Mouse (Mus musculus) macrophage (primary cell): ENCODE results near the gene Pigm. TPM values are rescaled to one million over a fixed set of nuclear protein-coding genes. Genes with fewer than 3 reads are reported as not detected.
A peak's percentile ranks its signal among the peaks of the same experiment; 100 is the strongest.

Experiments
- H3K27ac ChIP-seq: fragments of 350-480 bp; formaldehyde crosslinking; 2 replicates; pipeline ENCODE4 v1.9.0; 2021
- H3K36me3 ChIP-seq: fragments of 350-480 bp; formaldehyde crosslinking; 2 replicates; pipeline ENCODE4 v1.9.0; 2021; ENCODE audit errors: inconsistent target
- H3K4me3 ChIP-seq: fragments of 350-480 bp; formaldehyde crosslinking; 2 replicates; pipeline ENCODE4 v1.9.0; 2021; ENCODE audit errors: inconsistent target
- H3K79me2 ChIP-seq: fragments of 350-480 bp; formaldehyde crosslinking; 2 replicates; pipeline ENCODE4 v1.9.0; 2021; ENCODE audit errors: inconsistent target
- WGBS: methylation state at CpG from one replicate; pipeline ENCODE4 v1.1.7; 2026; ENCODE audit warnings: inconsistent platforms; ENCODE audit not compliant: missing documents; 5-methylcytosine and 5-hydroxymethylcytosine counted together
- polyA plus RNA-seq: library from polyadenylated mRNA; stranded (reverse); fragments of 250-400 nt; gene quantifications from 3 replicates; pipeline ENCODE4 v1.2.4, GENCODE M21; 2018; ENCODE audit warnings: inconsistent platforms
- total RNA-seq, 78 experiments: library from RNA; depleted of rRNA; stranded (reverse); fragments of 250-400 nt; gene quantifications; 1 replicate in 9 of 78; 2 replicates in 24 of 78; 3 replicates in 43 of 78; 4 replicates in 2 of 78; pipeline ENCODE4 v1.2.4; 2018; ENCODE audit warnings: inconsistent platforms in 56 of 78

The Pigm gene
- 10 to 100 TPM in 24 of 26 experiments, 1 to 10 TPM in 2; 8.4 to 37.2 (median 20.2) TPM for total RNA-seq (2018; cell fraction: chromatin; rRNA removed)
- total RNA-seq (2018; cell fraction: cytosol; rRNA removed) = 10 to 100 TPM in 3 of 26 experiments, 1 to 10 TPM in 23; 6.0 to 11.9 (median 8.2) TPM
- total RNA-seq (2018; cell fraction: nucleus; rRNA removed) = 10 to 100 TPM; 16.2 to 47.3 (median 25.2) TPM
- 5.6 to 9.2 TPM (median 7.8 TPM) in 3 replicates for polyA plus RNA-seq

DNA sequence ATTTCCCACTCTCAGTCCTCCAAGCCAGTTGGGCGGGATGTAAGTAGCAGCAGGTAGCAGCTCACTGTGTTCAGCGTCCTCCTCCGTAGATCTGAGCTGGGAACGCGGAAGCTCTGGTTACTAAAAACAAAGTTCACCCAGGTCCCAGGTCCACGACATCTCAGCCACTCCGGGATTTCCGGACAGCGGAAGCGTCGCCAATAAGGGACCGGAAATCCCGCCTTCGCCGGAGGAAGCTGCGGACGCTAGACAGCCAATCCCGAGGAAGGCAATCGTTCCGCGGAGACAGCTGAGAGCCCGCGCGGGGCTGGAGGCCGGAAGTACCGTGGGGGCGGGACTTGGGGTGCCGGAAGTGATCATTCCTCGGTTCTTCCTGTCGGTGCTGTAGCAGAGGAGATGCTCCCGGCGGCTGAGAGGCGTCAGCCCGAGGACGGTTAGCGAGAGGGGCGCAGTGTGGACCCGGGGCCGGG, at the start of gene Pigm:
TSS of gene Pigm (plus strand) at position 349 of the 470 bp plus-strand sequence.
- Histone ChIP-seq H3K4me3 (peak within 1 kb of the TSS; percentile 77), H3K79me2 (peaks cover 47% of the 10 kb centered on the region), H3K27ac (peak within 1 kb of the TSS; percentile 62), H3K36me3 (peaks cover 10% of the 10 kb centered on the region; the same call in 1 of the 2 replicates)
- 0% methylated on average over 39 of the region's 39 CpGs for WGBS

- Histone ChIP-seq H3K27ac (no peak overlapping the region), H3K79me2 (no peaks in the 10 kb centered on the region), H3K36me3 (no peaks in the 10 kb centered on the region), H3K4me3 (no peak overlapping the region)
- 77% methylated on average over 11 of the region's 11 CpGs for WGBS
These were observed 49.7 kb upstream of the Pigm start for GRCm38 (mm10) chr1:172326684-172327083.

- WGBS = 72% methylated on average over 16 of the region's 16 CpGs
- no peaks in the 10 kb centered on the region for H3K79me2 ChIP-seq
These were observed 48.9 kb upstream of the Pigm start for GRCm38 (mm10) chr1:172327206-172328001.

DNA sequence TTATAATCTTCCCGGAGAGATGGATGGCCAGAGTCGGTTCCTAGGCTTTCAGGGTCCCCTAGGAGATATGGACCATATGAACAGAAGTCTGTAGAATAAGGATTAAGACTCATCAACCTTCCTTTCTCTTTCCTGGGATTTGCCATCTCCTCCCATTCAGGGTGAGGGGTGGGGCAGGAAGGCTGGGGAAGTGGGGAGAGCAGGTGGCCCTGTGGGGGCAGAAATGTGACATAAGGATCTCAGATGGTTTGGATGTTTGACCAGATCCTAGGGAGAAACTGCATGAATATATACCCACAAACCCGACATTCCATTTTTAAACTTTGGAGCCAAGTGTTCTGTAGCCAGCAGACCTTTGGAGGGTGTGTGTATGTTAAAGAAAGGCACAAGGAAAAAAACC, 48.3 kb upstream of the Pigm start:
- WGBS = 79% methylated on average over 3 of the region's 3 CpGs
- H3K79me2 ChIP-seq = no peaks in the 10 kb centered on the region
- H3K27ac ChIP-seq = no peak overlapping the region
- H3K36me3 ChIP-seq = no peaks in the 10 kb centered on the region
- H3K4me3 ChIP-seq = no peak overlapping the region

More at GRCm38 (mm10) chr1:172327206-172328001, 48.9 kb upstream of the Pigm start:
- Histone ChIP-seq H3K4me3 (no peak overlapping the region), H3K36me3 (no peaks in the 10 kb centered on the region), H3K27ac (no peak overlapping the region)

GRCm38 (mm10) chr1:172328461-172328860, 47.9 kb upstream of the Pigm start:
- no peaks in the 10 kb centered on the region for H3K36me3 ChIP-seq
- 71% methylated on average over 7 of the region's 7 CpGs for WGBS
- H3K4me3 ChIP-seq = no peak overlapping the region
- H3K27ac ChIP-seq = no peak overlapping the region
- H3K79me2 ChIP-seq = no peaks in the 10 kb centered on the region

- Histone ChIP-seq H3K4me3 (no peak within 1 kb of the TSS), H3K79me2 (no peaks in the 10 kb centered on the region), H3K27ac (no peak within 1 kb of the TSS), H3K36me3 (no peaks in the 10 kb centered on the region)
- WGBS = 72% methylated on average over 9 of the region's 9 CpGs
These were observed 47.2 kb upstream of the Pigm start, which contains the start of gene Kcnj9 for GRCm38 (mm10) chr1:172329131-172329530. Kcnj9 (minus strand) TSS chr1:172329318.

DNA sequence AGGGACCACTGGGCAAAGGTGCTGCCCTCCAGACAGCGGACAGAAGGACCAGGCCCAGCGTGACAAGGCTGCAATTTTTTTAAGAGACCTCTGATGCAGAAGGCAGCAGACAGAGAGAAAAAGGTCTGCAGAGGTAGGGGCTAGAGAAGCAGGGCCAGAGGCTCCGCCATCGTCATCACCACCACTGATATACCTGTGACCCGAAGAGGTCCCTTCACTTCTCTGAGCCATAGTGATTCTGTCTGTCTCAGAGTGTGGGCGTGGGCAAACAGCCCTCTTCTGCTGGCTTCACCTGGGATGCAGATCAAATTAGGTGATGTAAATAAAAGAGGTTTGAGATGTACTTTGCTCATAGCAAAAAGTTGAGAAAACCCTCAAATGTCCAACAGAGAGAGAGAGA, 46.7 kb upstream of the Pigm start:
- Histone ChIP-seq H3K27ac (no peak overlapping the region), H3K4me3 (no peak overlapping the region), H3K79me2 (no peaks in the 10 kb centered on the region), H3K36me3 (no peaks in the 10 kb centered on the region)
- 93% methylated on average over 6 of the region's 6 CpGs for whole genome bisulfite sequencing

DNA sequence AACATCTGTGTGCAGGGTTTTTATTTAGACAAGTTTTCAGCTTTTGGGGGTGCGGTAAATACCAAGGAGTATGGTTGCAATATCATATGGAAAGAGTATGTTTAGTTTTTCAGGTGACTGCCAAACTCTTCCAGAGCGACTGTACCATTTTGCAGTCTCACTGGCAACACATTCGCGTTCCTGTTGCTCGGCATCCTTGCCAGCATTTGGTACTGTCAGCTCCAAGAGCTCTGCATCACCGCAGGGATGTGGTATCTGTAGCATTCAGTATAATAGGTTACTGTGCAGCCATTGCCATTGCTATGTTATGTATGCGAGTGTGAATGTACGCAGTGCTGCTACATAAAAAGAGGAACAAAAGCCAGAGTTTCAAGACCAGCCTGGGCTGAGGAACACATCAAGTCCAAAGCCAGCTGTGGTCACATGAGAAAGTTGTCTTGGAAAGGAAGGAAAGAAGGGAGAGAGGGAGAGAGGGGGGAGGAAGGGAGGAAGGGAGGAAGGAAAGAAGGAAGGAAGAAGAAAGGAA, 44.9 kb upstream of the Pigm start:
- Histone ChIP-seq H3K4me3 (no peak overlapping the region), H3K79me2 (no peaks in the 10 kb centered on the region), H3K27ac (no peak overlapping the region), H3K36me3 (no peaks in the 10 kb centered on the region)
- WGBS = 62% methylated on average over 8 of the region's 8 CpGs

GRCm38 (mm10) chr1:172332925-172333324, 43.4 kb upstream of the Pigm start:
- H3K36me3 ChIP-seq = no peaks in the 10 kb centered on the region
- H3K79me2 ChIP-seq = no peaks in the 10 kb centered on the region
- H3K27ac ChIP-seq = no peak overlapping the region
- no peak overlapping the region for H3K4me3 ChIP-seq
- 83% methylated on average over 1 of the region's 2 CpGs for WGBS

- Histone ChIP-seq H3K36me3 (no peaks in the 10 kb centered on the region), H3K4me3 (no peak overlapping the region), H3K79me2 (no peaks in the 10 kb centered on the region), H3K27ac (no peak overlapping the region)
- WGBS = 68% methylated on average over 3 of the region's 3 CpGs
These were observed 42.8 kb upstream of the Pigm start for GRCm38 (mm10) chr1:172333512-172333911.

- H3K79me2 ChIP-seq = no peaks in the 10 kb centered on the region
- no peak overlapping the region for H3K27ac ChIP-seq
- WGBS = 41% methylated on average over 15 of the region's 15 CpGs
- no peak overlapping the region for H3K4me3 ChIP-seq
- H3K36me3 ChIP-seq = no peaks in the 10 kb centered on the region
These were observed 40.5 kb upstream of the Pigm start for GRCm38 (mm10) chr1:172335804-172336203.

DNA sequence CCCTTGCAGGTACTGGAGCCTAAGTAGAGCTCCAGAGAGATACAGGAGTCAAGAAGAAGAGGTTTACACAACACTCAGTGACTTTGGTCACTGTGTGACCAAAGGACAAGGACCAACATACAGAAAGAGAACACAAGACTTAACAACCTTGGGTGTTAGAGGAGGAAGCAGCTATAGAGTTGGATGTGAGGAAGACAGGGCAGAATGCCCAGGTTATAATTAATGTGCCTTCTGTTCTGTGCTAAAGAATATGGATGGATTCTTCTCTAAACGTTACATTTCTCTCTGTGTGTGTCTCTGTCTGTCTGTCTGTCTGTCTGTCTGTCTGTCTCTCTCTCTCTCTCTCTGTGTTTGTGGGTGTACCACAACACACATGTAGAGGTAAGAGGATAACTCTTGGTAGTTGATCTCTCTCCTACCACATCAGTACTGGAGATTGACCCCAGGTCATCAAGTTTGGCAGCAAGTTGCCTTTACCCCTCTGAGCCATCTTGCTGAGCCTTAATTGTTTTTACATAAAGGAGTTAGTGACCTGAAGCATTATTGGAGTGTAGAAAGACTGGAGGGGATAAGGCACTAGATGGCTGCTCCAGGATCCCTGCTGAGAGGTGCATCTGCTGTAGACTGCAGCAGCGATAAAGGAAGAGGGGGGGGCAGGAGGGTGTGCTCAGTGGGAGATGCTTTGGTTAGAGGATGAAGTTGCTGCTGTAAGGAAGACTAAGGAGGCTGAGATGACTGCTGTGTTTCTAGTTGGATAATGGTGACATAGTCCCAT, 38.7 kb upstream of the Pigm start:
- Histone ChIP-seq H3K27ac (no peak overlapping the region), H3K36me3 (no peaks in the 10 kb centered on the region), H3K79me2 (no peaks in the 10 kb centered on the region), H3K4me3 (no peak overlapping the region)
- WGBS = 77% methylated on average over 2 of the region's 2 CpGs

- Histone ChIP-seq H3K4me3 (peak within 1 kb of the TSS; percentile 10; the same call in 1 of the 2 replicates), H3K36me3 (no peaks in the 10 kb centered on the region), H3K27ac (no peak within 1 kb of the TSS), H3K79me2 (no peaks in the 10 kb centered on the region)
- WGBS = 5% methylated on average over 21 of the region's 38 CpGs
These were observed 35.5 kb upstream of the Pigm start, which contains the start of gene Kcnj10 for GRCm38 (mm10) chr1:172340729-172341321. Kcnj10 (plus strand) TSS chr1:172341210.

DNA sequence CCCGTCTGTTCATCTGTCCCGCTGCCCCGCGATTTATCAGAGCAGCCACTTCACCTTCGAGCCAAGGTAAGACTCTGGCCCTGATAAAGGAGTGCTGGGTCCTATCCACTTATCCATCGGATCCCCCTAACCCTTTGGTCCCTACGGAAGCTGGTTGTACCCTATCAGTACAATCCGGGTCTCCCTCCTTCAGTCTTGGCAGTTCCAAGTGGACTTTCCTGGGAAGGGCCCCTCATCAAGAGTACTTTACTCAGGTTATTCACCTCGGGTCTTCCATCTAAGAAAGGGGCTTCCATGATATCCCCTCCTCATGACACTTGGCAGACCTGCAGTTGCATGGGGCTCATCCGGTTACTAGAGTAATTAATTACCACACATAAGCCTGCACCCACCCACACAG, 35.0 kb upstream of the Pigm start:
- 37% methylated on average over 10 of the region's 10 CpGs for WGBS
- Histone ChIP-seq H3K4me3 (no peak overlapping the region), H3K79me2 (no peaks in the 10 kb centered on the region), H3K27ac (no peak overlapping the region), H3K36me3 (no peaks in the 10 kb centered on the region)
